In the genomic region with DNA sequence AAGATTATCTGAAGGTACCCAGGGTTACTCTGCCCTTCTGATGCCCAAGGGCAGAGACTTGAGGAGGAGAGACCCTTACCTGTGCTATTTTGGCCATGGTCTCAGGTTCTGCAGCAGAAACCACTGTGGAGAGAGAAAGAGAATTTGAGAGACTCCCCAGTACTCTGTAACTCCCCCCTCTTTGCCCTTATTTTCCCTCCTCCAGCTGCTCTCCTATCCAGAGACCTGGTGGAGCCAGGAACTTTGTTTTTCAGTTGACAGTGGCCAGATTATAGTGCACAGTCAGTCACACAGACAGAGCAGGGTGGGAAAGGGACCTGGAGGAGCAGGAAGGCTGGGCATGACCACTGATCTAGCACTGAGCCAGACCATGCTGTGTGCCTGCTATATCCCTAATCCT, we compare ENCODE assay signal across 13 mouse cellular contexts. TPM values are rescaled to one million over a fixed set of nuclear protein-coding genes. Genes with fewer than 3 reads are reported as not detected.
DNase-seq lines count a peak whose midpoint lies in the region; ATAC-seq lines count a peak whose summit lies in the region.
"Had no signal": no experiment of that assay in that cellular context is flagged by ENCODE, and none has a peak within 500 bp of the region (broad histone marks: within the 10 kb centered on the region; RNA-seq: fewer than 3 reads in every experiment).

No protein-coding gene starts in this region.

- no peak overlapping the region for H3K4me2 ChIP-seq in heart, embryonic 11.5 days
- H3K4me2 ChIP-seq in kidney, embryonic 15.5 days = no peak overlapping the region
- H3K4me2 ChIP-seq in embryonic facial prominence, embryonic 13.5 days = no peak overlapping the region
- no peak overlapping the region for H3K4me2 ChIP-seq in limb, embryonic 15.5 days
- H3K4me2 ChIP-seq: midbrain, embryonic 12.5 days; neural tube, embryonic 12.5 days had no signal

- ATAC-seq in heart, embryonic 11.5 days (replicated peaks; ENCODE audit: insufficient number of reproducible peaks, low FRiP score, low TSS enrichment) = no peak
- no peak for ATAC-seq in kidney, embryonic 15.5 days (replicated peaks; ENCODE audit: low FRiP score)
- ATAC-seq in embryonic facial prominence, embryonic 13.5 days (ENCODE audit: insufficient number of reproducible peaks, insufficient read depth, low FRiP score, low TSS enrichment, low read depth) = no peak
- ATAC-seq in limb, embryonic 15.5 days (ENCODE audit: insufficient number of reproducible peaks, low FRiP score, low TSS enrichment, low read depth) = no peak
- ATAC-seq: forebrain, postnatal 0 days had no signal

- peak overlapping the region; percentile 97 for H3K27ac ChIP-seq in heart, embryonic 11.5 days (ENCODE audit: low read depth, low read length)
- peak overlapping the region; percentile 34; the same call in 1 of the 2 replicates for H3K27ac ChIP-seq in kidney, embryonic 15.5 days
- 0 out of 2 replicates have a peak overlapping the region, but pooled peaks have one; percentile 97 for H3K27ac ChIP-seq in embryonic facial prominence, embryonic 13.5 days
- H3K27ac ChIP-seq in limb, embryonic 15.5 days = peak overlapping the region; percentile 96
- H3K27ac ChIP-seq: midbrain, embryonic 12.5 days; neural tube, embryonic 12.5 days had no signal

- no peaks in the 10 kb centered on the region for H3K9me3 ChIP-seq in heart, embryonic 11.5 days (replicated peaks; ENCODE audit: control insufficient read depth, low read length)
- no peaks in the 10 kb centered on the region for H3K9me3 ChIP-seq in kidney, embryonic 15.5 days (replicated peaks)
- H3K9me3 ChIP-seq in embryonic facial prominence, embryonic 13.5 days = no peaks in the 10 kb centered on the region
- H3K9me3 ChIP-seq in limb, embryonic 15.5 days = no peaks in the 10 kb centered on the region
- H3K9me3 ChIP-seq: G1E; midbrain, embryonic 12.5 days; neural tube, embryonic 12.5 days had no signal

- H3K27me3 ChIP-seq in heart, embryonic 11.5 days (ENCODE audit: control insufficient read depth, insufficient read depth, low read length) = no peaks in the 10 kb centered on the region
- no peaks in the 10 kb centered on the region for H3K27me3 ChIP-seq in kidney, embryonic 15.5 days
- no peaks in the 10 kb centered on the region for H3K27me3 ChIP-seq in embryonic facial prominence, embryonic 13.5 days
- no peaks in the 10 kb centered on the region for H3K27me3 ChIP-seq in limb, embryonic 15.5 days
- H3K27me3 ChIP-seq: midbrain, embryonic 12.5 days; neural tube, embryonic 12.5 days had no signal

- H3K9ac ChIP-seq in heart, embryonic 11.5 days (ENCODE audit: low read depth, low read length) = no peak overlapping the region
- H3K9ac ChIP-seq in kidney, embryonic 15.5 days = no peak overlapping the region
- H3K9ac ChIP-seq in embryonic facial prominence, embryonic 13.5 days = no peak overlapping the region
- no peak overlapping the region for H3K9ac ChIP-seq in limb, embryonic 15.5 days
- H3K9ac ChIP-seq: forebrain, postnatal 0 days; midbrain, embryonic 12.5 days; neural tube, embryonic 12.5 days had no signal

- intact Hi-C loops in heart, postnatal 10 days (cut with DNase I) = no loop called here

- no peak overlapping the region for H3K4me3 ChIP-seq in heart, embryonic 11.5 days (ENCODE audit: low read depth, low read length)
- H3K4me3 ChIP-seq in kidney, embryonic 15.5 days (replicated peaks) = no peak overlapping the region
- H3K4me3 ChIP-seq in embryonic facial prominence, embryonic 13.5 days = no peak overlapping the region
- no peak overlapping the region for H3K4me3 ChIP-seq in limb, embryonic 15.5 days
- H3K4me3 ChIP-seq: midbrain, embryonic 12.5 days; neural tube, embryonic 12.5 days had no signal

- H3K36me3 ChIP-seq in heart, embryonic 11.5 days (ENCODE audit: control insufficient read depth, insufficient read depth, low read length) = peaks cover 17% of the 10 kb centered on the region
- peaks cover 47% of the 10 kb centered on the region for H3K36me3 ChIP-seq in kidney, embryonic 15.5 days
- peaks cover 61% of the 10 kb centered on the region for H3K36me3 ChIP-seq in embryonic facial prominence, embryonic 13.5 days
- H3K36me3 ChIP-seq in limb, embryonic 15.5 days = peaks cover 51% of the 10 kb centered on the region
- H3K36me3 ChIP-seq: G1E; midbrain, embryonic 12.5 days; neural tube, embryonic 12.5 days had no signal

- H3K4me1 ChIP-seq in heart, embryonic 11.5 days (ENCODE audit: control insufficient read depth, insufficient read depth, low read length) = peaks cover 80% of the 10 kb centered on the region
- peaks cover 59% of the 10 kb centered on the region for H3K4me1 ChIP-seq in kidney, embryonic 15.5 days
- H3K4me1 ChIP-seq in embryonic facial prominence, embryonic 13.5 days = peaks cover 75% of the 10 kb centered on the region
- peaks cover 90% of the 10 kb centered on the region for H3K4me1 ChIP-seq in limb, embryonic 15.5 days

- DNase-seq in heart, postnatal 10 days = no peak
- DNase-seq in kidney, adult 8-10 months = no peak
- DNase-seq in urinary bladder, adult 2 months (ENCODE audit: low spot score) = no peak
- DNase-seq: adrenal gland, postnatal 25 days; forebrain, postnatal 0 days; lung, adult 18-20 months had no signal

RNA-seq across cellular contexts. Expression of a gene that starts 11.8 kb away (rescaled TPM):
- polyA plus RNA-seq in heart, embryonic 11.5 days (2014; fragmentation: Nextera tagmentation; extraction: Ambion mirVana) = 300 and 370 TPM in 2 replicates
- 100 to 1,000 TPM; 319 to 333 TPM for total RNA-seq in heart, postnatal 10 days (2021)
- polyA plus RNA-seq in kidney, embryonic 15.5 days (2015; fragmentation: Nextera tagmentation; extraction: Ambion mirVana) = 201 and 233 TPM in 2 replicates
- polyA plus RNA-seq in embryonic facial prominence, embryonic 13.5 days (2015; fragmentation: Nextera tagmentation; extraction: Ambion mirVana) = 246 and 262 TPM in 2 replicates
- polyA plus RNA-seq in limb, embryonic 15.5 days (2015; fragmentation: Nextera tagmentation; extraction: Ambion mirVana) = 380 and 403 TPM in 2 replicates
- 204 and 234 TPM in 2 replicates for polyA plus RNA-seq in urinary bladder, adult 2 months (2012; rRNA removed)

RNA-seq across cellular contexts. Expression of a gene that starts 56.5 kb away (rescaled TPM):
- 16.5 and 17.1 TPM in 2 replicates for polyA plus RNA-seq in heart, embryonic 11.5 days (2014; fragmentation: Nextera tagmentation; extraction: Ambion mirVana)
- total RNA-seq in heart, postnatal 10 days (2021) = 10 to 100 TPM in 1 of 2 experiments, 1 to 10 TPM in 1; 9.2 to 11.5 TPM
- polyA plus RNA-seq in kidney, embryonic 15.5 days (2015; fragmentation: Nextera tagmentation; extraction: Ambion mirVana) = 3.2 and 3.3 TPM in 2 replicates
- polyA plus RNA-seq in embryonic facial prominence, embryonic 13.5 days (2015; fragmentation: Nextera tagmentation; extraction: Ambion mirVana) = 0.27 and 0.41 TPM in 2 replicates
- polyA plus RNA-seq in limb, embryonic 15.5 days (2015; fragmentation: Nextera tagmentation; extraction: Ambion mirVana) = 1.7 and 3.8 TPM in 2 replicates
- 29.0 and 33.3 TPM in 2 replicates for polyA plus RNA-seq in urinary bladder, adult 2 months (2012; rRNA removed)
- total RNA-seq: G1E had no signal
- polyA plus RNA-seq: G1E; midbrain, embryonic 12.5 days had no signal

RNA-seq across cellular contexts. Expression of a gene that starts 58.7 kb away (rescaled TPM):
- polyA plus RNA-seq in heart, embryonic 11.5 days (2014; fragmentation: Nextera tagmentation; extraction: Ambion mirVana) = 16.0 and 16.8 TPM in 2 replicates
- 10 to 100 TPM; 33.4 to 37.1 TPM for total RNA-seq in heart, postnatal 10 days (2021)
- 16.8 and 20.7 TPM in 2 replicates for polyA plus RNA-seq in kidney, embryonic 15.5 days (2015; fragmentation: Nextera tagmentation; extraction: Ambion mirVana)
- polyA plus RNA-seq in embryonic facial prominence, embryonic 13.5 days (2015; fragmentation: Nextera tagmentation; extraction: Ambion mirVana) = 19.8 and 20.2 TPM in 2 replicates
- polyA plus RNA-seq in limb, embryonic 15.5 days (2015; fragmentation: Nextera tagmentation; extraction: Ambion mirVana) = 24.2 and 25.0 TPM in 2 replicates
- polyA plus RNA-seq in urinary bladder, adult 2 months (2012; rRNA removed) = 19.5 and 25.0 TPM in 2 replicates

Comparison
In these comparisons a context has a peak if more than half of its experiments do, and no peak if none do; other contexts are left out.
1. H3K27ac ChIP-seq: peak in every context shown above with its lines; median percentile 97 in heart, embryonic 11.5 days; 97 in embryonic facial prominence, embryonic 13.5 days; 96 in limb, embryonic 15.5 days; 34 in kidney, embryonic 15.5 days.